Mouse (Mus musculus) forebrain, embryonic 10.5 days (tissue): Measurements from ENCODE around the gene Zfp683. TPM values are rescaled to one million over a fixed set of nuclear protein-coding genes. Genes with fewer than 3 reads are reported as not detected.

ENCODE experiments used
- DNase-seq: peaks from one replicate; pipeline ENCODE4 v3.0.0-alpha.2; 2017; ENCODE audit warnings: low spot score; ENCODE audit errors: extremely low spot score
- H3K27ac ChIP-seq: fragments of 300-500 bp; sonication (generic); 2 replicates; pipeline ENCODE4 v1.5.1; 2016; ENCODE audit warnings: mild to moderate bottlenecking
- H3K27me3 ChIP-seq: fragments of 300-500 bp; sonication (generic); 2 replicates; pipeline ENCODE4 v1.6.1; 2016; ENCODE audit warnings: mild to moderate bottlenecking; ENCODE audit not compliant: poor library complexity, severe bottlenecking
- H3K36me3 ChIP-seq: fragments of 300-500 bp; sonication (generic); replicated peaks from 2 replicates; pipeline ENCODE4 v1.6.1; 2016; ENCODE audit warnings: mild to moderate bottlenecking, moderate library complexity
- H3K4me1 ChIP-seq: fragments of 300-500 bp; sonication (generic); 2 replicates; pipeline ENCODE4 v1.6.1; 2016
- H3K4me3 ChIP-seq: fragments of 300-500 bp; sonication (generic); 2 replicates; pipeline ENCODE4 v1.5.1; 2016; ENCODE audit warnings: mild to moderate bottlenecking, moderate library complexity
- H3K9me3 ChIP-seq: fragments of 300-500 bp; sonication (generic); 2 replicates; pipeline ENCODE4 v1.6.1; 2016; ENCODE audit warnings: mild to moderate bottlenecking, moderate library complexity
- WGBS: fragments of 180-500 bp; shearing (Covaris S2); methylation state at CpG from one replicate; pipeline ENCODE4 v1.1.7; 2016; 5-methylcytosine and 5-hydroxymethylcytosine counted together
- polyA plus RNA-seq: library from polyadenylated mRNA; unstranded; fragments of >200 nt; fragmentation: Nextera tagmentation; extraction: Ambion mirVana; gene quantifications from 2 replicates; pipeline ENCODE4 v1.2.1, GENCODE M21; 2016

The Zfp683 gene
- polyA plus RNA-seq, 1 experiment from 2014 or later: not detected

- peaks cover 28% of the 10 kb centered on the region for H3K4me1 ChIP-seq
- peak overlapping the region; percentile 67 for H3K4me3 ChIP-seq
- 17% methylated on average over 7 of the region's 7 CpGs for WGBS
- DNase-seq: no peak
- peak overlapping the region; percentile 72 for H3K27ac ChIP-seq
- peaks cover 41% of the 10 kb centered on the region for H3K27me3 ChIP-seq
- H3K36me3 ChIP-seq: no peaks in the 10 kb centered on the region
- no peaks in the 10 kb centered on the region; the same call in 1 of the 2 replicates for H3K9me3 ChIP-seq
Observed at GRCm38 (mm10) chr4:134082460-134082859, 28.8 kb downstream of the Zfp683 start.

- Histone ChIP-seq H3K9me3 (no peaks in the 10 kb centered on the region; the same call in 1 of the 2 replicates), H3K4me3 (no peak overlapping the region), H3K36me3 (no peaks in the 10 kb centered on the region), H3K4me1 (peaks cover 18% of the 10 kb centered on the region), H3K27me3 (peaks cover 35% of the 10 kb centered on the region), H3K27ac (no peak overlapping the region)
- 85% methylated on average over 4 of the region's 4 CpGs for WGBS
- DNase-seq: no peak
Observed at GRCm38 (mm10) chr4:134084999-134085398, 31.4 kb downstream of the Zfp683 start.

- H3K9me3 ChIP-seq: no peaks in the 10 kb centered on the region; the same call in 1 of the 2 replicates
- peaks cover 5% of the 10 kb centered on the region for H3K4me1 ChIP-seq
- H3K36me3 ChIP-seq: no peaks in the 10 kb centered on the region
- WGBS: 54% methylated on average over 7 of the region's 7 CpGs
- no peak overlapping the region for H3K4me3 ChIP-seq
- peak; percentile 52 for DNase-seq
- peaks cover 14% of the 10 kb centered on the region for H3K27me3 ChIP-seq
- no peak overlapping the region for H3K27ac ChIP-seq
Observed at GRCm38 (mm10) chr4:134087412-134087811, 33.8 kb downstream of the Zfp683 start.

- no peaks in the 10 kb centered on the region for H3K27me3 ChIP-seq
- no peaks in the 10 kb centered on the region; the same call in 1 of the 2 replicates for H3K9me3 ChIP-seq
- no peaks in the 10 kb centered on the region for H3K36me3 ChIP-seq
- no peaks in the 10 kb centered on the region for H3K4me1 ChIP-seq
- H3K27ac ChIP-seq: no peak overlapping the region
- 82% methylated on average over 9 of the region's 9 CpGs for WGBS
- H3K4me3 ChIP-seq: no peak overlapping the region
- no peak for DNase-seq
Observed at GRCm38 (mm10) chr4:134089029-134089428, 35.4 kb downstream of the Zfp683 start.

- no peaks in the 10 kb centered on the region for H3K4me1 ChIP-seq
- no peaks in the 10 kb centered on the region for H3K36me3 ChIP-seq
- no peak overlapping the region for H3K4me3 ChIP-seq
- H3K27ac ChIP-seq: no peak overlapping the region
- 88% methylated on average over 16 of the region's 16 CpGs for WGBS
- DNase-seq: no peak
- H3K9me3 ChIP-seq: no peaks in the 10 kb centered on the region
- H3K27me3 ChIP-seq: no peaks in the 10 kb centered on the region
Observed at GRCm38 (mm10) chr4:134090521-134091224, 37.0 kb downstream of the Zfp683 start.

- no peak for DNase-seq
- Histone ChIP-seq H3K36me3 (no peaks in the 10 kb centered on the region), H3K9me3 (no peaks in the 10 kb centered on the region), H3K27ac (no peak overlapping the region), H3K4me1 (no peaks in the 10 kb centered on the region), H3K27me3 (no peaks in the 10 kb centered on the region), H3K4me3 (no peak overlapping the region)
- WGBS: 90% methylated on average over 6 of the region's 6 CpGs
Observed at GRCm38 (mm10) chr4:134091225-134091529, 37.5 kb downstream of the Zfp683 start.

GRCm38 (mm10) chr4:134092382-134093288 lies 39.0 kb downstream of the Zfp683 start:
- Histone ChIP-seq H3K4me1 (no peaks in the 10 kb centered on the region), H3K27ac (no peak overlapping the region), H3K27me3 (no peaks in the 10 kb centered on the region), H3K36me3 (no peaks in the 10 kb centered on the region), H3K4me3 (no peak overlapping the region), H3K9me3 (no peaks in the 10 kb centered on the region)
- 73% methylated on average over 6 of the region's 6 CpGs for WGBS
- DNase-seq: no peak

GRCm38 (mm10) chr4:134094004-134094564 lies 40.4 kb downstream of the Zfp683 start:
- 90% methylated on average over 7 of the region's 7 CpGs for WGBS
- no peaks in the 10 kb centered on the region for H3K4me1 ChIP-seq
- no peaks in the 10 kb centered on the region for H3K9me3 ChIP-seq
- no peak overlapping the region for H3K4me3 ChIP-seq
- no peaks in the 10 kb centered on the region for H3K36me3 ChIP-seq
- DNase-seq: no peak
- no peak overlapping the region for H3K27ac ChIP-seq
- no peaks in the 10 kb centered on the region for H3K27me3 ChIP-seq

GRCm38 (mm10) chr4:134094923-134095547 lies 41.4 kb downstream of the Zfp683 start, which contains the start of gene Cd52:
Gene Cd52, minus strand, starts transcription at chr4:134095082.
- H3K27me3 ChIP-seq: no peaks in the 10 kb centered on the region
- WGBS: 69% methylated on average over 3 of the region's 3 CpGs

GRCm38 (mm10) chr4:134096120-134096519 lies 42.5 kb downstream of the Zfp683 start:
- WGBS: 88% methylated on average over 3 of the region's 3 CpGs
- Histone ChIP-seq H3K4me1 (no peaks in the 10 kb centered on the region), H3K27me3 (no peaks in the 10 kb centered on the region), H3K27ac (no peak overlapping the region), H3K9me3 (no peaks in the 10 kb centered on the region), H3K4me3 (no peak overlapping the region), H3K36me3 (no peaks in the 10 kb centered on the region)
- no peak for DNase-seq

More at GRCm38 (mm10) chr4:134094923-134095547, 41.4 kb downstream of the Zfp683 start, which contains the start of gene Cd52:
- H3K4me3 ChIP-seq: no peak within 1 kb of the TSS
- H3K4me1 ChIP-seq: no peaks in the 10 kb centered on the region
- H3K36me3 ChIP-seq: no peaks in the 10 kb centered on the region
- DNase-seq: no peak
- H3K27ac ChIP-seq: no peak within 1 kb of the TSS
- no peaks in the 10 kb centered on the region for H3K9me3 ChIP-seq

GRCm38 (mm10) chr4:134097015-134097608 lies 43.5 kb downstream of the Zfp683 start:
- WGBS: 79% methylated on average over 5 of the region's 5 CpGs
- H3K36me3 ChIP-seq: no peaks in the 10 kb centered on the region
- H3K9me3 ChIP-seq: no peaks in the 10 kb centered on the region
- DNase-seq: no peak
- no peak overlapping the region for H3K27ac ChIP-seq
- H3K27me3 ChIP-seq: no peaks in the 10 kb centered on the region
- H3K4me3 ChIP-seq: no peak overlapping the region
- H3K4me1 ChIP-seq: no peaks in the 10 kb centered on the region

GRCm38 (mm10) chr4:134098628-134099027 lies 45.0 kb downstream of the Zfp683 start:
- Histone ChIP-seq H3K9me3 (no peaks in the 10 kb centered on the region), H3K36me3 (no peaks in the 10 kb centered on the region), H3K27me3 (no peaks in the 10 kb centered on the region), H3K4me3 (no peak overlapping the region), H3K27ac (no peak overlapping the region), H3K4me1 (peaks cover 10% of the 10 kb centered on the region)
- WGBS: 74% methylated on average over 8 of the region's 8 CpGs
- no peak for DNase-seq
